Mouse (Mus musculus): ENCODE results near the gene Cacna1f. TPM values are rescaled to one million over a fixed set of nuclear protein-coding genes. Genes with fewer than 3 reads are reported as not detected.
A peak's percentile ranks its signal among the peaks of the same experiment; 100 is the strongest.

Gene Cacna1f
- total and polyA plus RNA-seq, 3 experiments = 0.07 TPM; not detected in 2

GRCm38 (mm10) chrX:7632560-7632959 is 25.7 kb downstream of the Cacna1f start:
- DNase-seq = no peak

- no peak for DNase-seq
Measured at GRCm38 (mm10) chrX:7635101-7635500, 28.2 kb downstream of the Cacna1f start.

GRCm38 (mm10) chrX:7638401-7639091 is 31.7 kb downstream of the Cacna1f start, which contains the start of gene Syp:
TSS of gene Syp (plus strand) at chrX:7638471.
- peak; percentile 86 for DNase-seq

GRCm38 (mm10) chrX:7639536-7640325 is 32.8 kb downstream of the Cacna1f start:
- DNase-seq = no peak

GRCm38 (mm10) chrX:7640785-7641184 is 33.9 kb downstream of the Cacna1f start:
- DNase-seq = no peak

- DNase-seq = peak; percentile 77
Measured at GRCm38 (mm10) chrX:7645349-7645748, 38.5 kb downstream of the Cacna1f start.

- peak; percentile 90 for DNase-seq
Measured at GRCm38 (mm10) chrX:7648671-7649304, 41.9 kb downstream of the Cacna1f start.

GRCm38 (mm10) chrX:7657221-7657639 is 50.3 kb downstream of the Cacna1f start, which contains the start of gene Prickle3:
TSS of gene Prickle3 (plus strand) at chrX:7657260.
- DNase-seq = peak; percentile 82

- peak; percentile 72 for DNase-seq
Measured at GRCm38 (mm10) chrX:7658031-7658784, 51.3 kb downstream of the Cacna1f start.

GRCm38 (mm10) chrX:7658785-7659589 is 52.1 kb downstream of the Cacna1f start:
- peak; percentile 33 for DNase-seq

- DNase-seq = no peak
Measured at GRCm38 (mm10) chrX:7661086-7661485, 54.2 kb downstream of the Cacna1f start.

GRCm38 (mm10) chrX:7662936-7663335 is 56.1 kb downstream of the Cacna1f start:
- DNase-seq = no peak

- DNase-seq = peak; percentile 56
Measured at GRCm38 (mm10) chrX:7664791-7665190, 57.9 kb downstream of the Cacna1f start.

GRCm38 (mm10) chrX:7665739-7666502 is 59.0 kb downstream of the Cacna1f start:
- DNase-seq = no peak

- peak; percentile 82 for DNase-seq
Measured at GRCm38 (mm10) chrX:7670390-7670881, 63.6 kb downstream of the Cacna1f start.

- DNase-seq = peak; percentile 83
Measured at GRCm38 (mm10) chrX:7670921-7671623, 64.2 kb downstream of the Cacna1f start, which contains the start of gene Plp2. TSS of gene Plp2 (minus strand) at chrX:7671390.

GRCm38 (mm10) chrX:7672739-7673138 is 65.9 kb downstream of the Cacna1f start:
- DNase-seq = no peak

- DNase-seq = peak; percentile 62
Measured at GRCm38 (mm10) chrX:7673578-7674281, 66.8 kb downstream of the Cacna1f start.

Data from adrenal gland, adult 2 months (tissue).